Mouse (Mus musculus): ENCODE measurements around the gene Defb25.
A peak's percentile ranks its signal among the peaks of the same experiment; 100 is the strongest.

Defb25 gene

GRCm38 (mm10) chr2:152626774-152627591 lies 4.1 kb upstream of the Defb25 start, which contains the start of gene Rem1:
Gene Rem1 (plus strand): TSS chr2:152626951.
- no peak for DNase-seq

- DNase-seq: no peak
These were observed 2.4 kb upstream of the Defb25 start for GRCm38 (mm10) chr2:152625256-152625655.

- DNase-seq: no peak
These were observed 1.7 kb upstream of the Defb25 start for GRCm38 (mm10) chr2:152624566-152624965.

GRCm38 (mm10) chr2:152622151-152622550 lies 702 bp downstream of the Defb25 start:
- no peak for DNase-seq

- DNase-seq: no peak
These were observed 2.3 kb downstream of the Defb25 start for GRCm38 (mm10) chr2:152620367-152621134.

GRCm38 (mm10) chr2:152617374-152617773 lies 5.5 kb downstream of the Defb25 start:
- no peak for DNase-seq

- DNase-seq: no peak
These were observed 6.4 kb downstream of the Defb25 start for GRCm38 (mm10) chr2:152616470-152616869.

- peak; percentile 39 for DNase-seq
These were observed 7.3 kb downstream of the Defb25 start for GRCm38 (mm10) chr2:152615563-152615962.

GRCm38 (mm10) chr2:152612193-152612592 lies 10.7 kb downstream of the Defb25 start:
- DNase-seq: no peak

- DNase-seq: no peak
These were observed 14.1 kb downstream of the Defb25 start for GRCm38 (mm10) chr2:152608719-152609118.

- no peak for DNase-seq
These were observed 15.1 kb downstream of the Defb25 start for GRCm38 (mm10) chr2:152607746-152608145.

GRCm38 (mm10) chr2:152604057-152604456 lies 18.8 kb downstream of the Defb25 start, which contains the start of gene Defb36:
Gene Defb36 (plus strand): TSS chr2:152604327.
- DNase-seq: peak; percentile 63

- no peak for DNase-seq
These were observed 21.4 kb downstream of the Defb25 start for GRCm38 (mm10) chr2:152601275-152601960.

GRCm38 (mm10) chr2:152600076-152600475 lies 22.8 kb downstream of the Defb25 start:
- DNase-seq: no peak

- DNase-seq: no peak
These were observed 23.6 kb downstream of the Defb25 start, which contains the start of gene Defb45 for GRCm38 (mm10) chr2:152599299-152599698. Gene Defb45 (minus strand): TSS chr2:152599399.

GRCm38 (mm10) chr2:152589021-152589420 lies 33.8 kb downstream of the Defb25 start:
- DNase-seq: no peak

- no peak for DNase-seq
These were observed 34.4 kb downstream of the Defb25 start for GRCm38 (mm10) chr2:152588450-152588849.

GRCm38 (mm10) chr2:152586926-152587560 lies 35.8 kb downstream of the Defb25 start:
- DNase-seq: no peak

- DNase-seq: no peak
These were observed 42.2 kb downstream of the Defb25 start for GRCm38 (mm10) chr2:152580612-152581011.

- DNase-seq: no peak
These were observed 42.7 kb downstream of the Defb25 start, which contains the start of gene Defb19 for GRCm38 (mm10) chr2:152580107-152580506. Gene Defb19 (minus strand): TSS chr2:152580312.

GRCm38 (mm10) chr2:152573484-152573883 lies 49.4 kb downstream of the Defb25 start:
- no peak for DNase-seq
